Mouse (Mus musculus) forebrain, embryonic 11.5 days (tissue): ENCODE measurements around the gene Ces2c. TPM values are rescaled to one million over a fixed set of nuclear protein-coding genes. Genes with fewer than 3 reads are reported as not detected.

ENCODE experiments used
- ATAC-seq: fragments of 200-750 bp; cut with Nextera tagmentation; replicated peaks from 2 replicates; pipeline ENCODE4 v1.8.0; 2017; ENCODE audit warnings: moderate TSS enrichment; ENCODE audit not compliant: low FRiP score
- DNase-seq: peaks from one replicate; pipeline ENCODE4 v3.0.0-alpha.2; 2017; ENCODE audit warnings: low spot score
- H3K27ac ChIP-seq: fragments of 300-500 bp; sonication (generic); 2 replicates; pipeline ENCODE4 v1.5.1; 2014; ENCODE audit warnings: low read depth, low read length
- H3K27me3 ChIP-seq: fragments of 300-500 bp; sonication (generic); 2 replicates; pipeline ENCODE4 v1.6.1; 2014; ENCODE audit warnings: mild to moderate bottlenecking, low read length, mixed read lengths; ENCODE audit not compliant: control insufficient read depth, insufficient read depth
- H3K36me3 ChIP-seq: fragments of 300-500 bp; sonication (generic); 2 replicates; pipeline ENCODE4 v1.6.1; 2014; ENCODE audit warnings: mild to moderate bottlenecking, low read length, moderate library complexity, mixed read lengths; ENCODE audit not compliant: control insufficient read depth, insufficient read depth
- H3K4me1 ChIP-seq: fragments of 300-500 bp; sonication (generic); replicated peaks from 2 replicates; pipeline ENCODE4 v1.6.1; 2014; ENCODE audit warnings: low read length, mixed read lengths; ENCODE audit not compliant: control insufficient read depth, insufficient read depth
- H3K4me2 ChIP-seq: fragments of 300-500 bp; sonication (generic); 2 replicates; pipeline ENCODE4 v1.6.1; 2014; ENCODE audit warnings: low read depth, mild to moderate bottlenecking, low read length, moderate library complexity, mixed read lengths; ENCODE audit not compliant: severe bottlenecking
- H3K4me3 ChIP-seq: fragments of 300-500 bp; sonication (generic); 2 replicates; pipeline ENCODE4 v1.5.1; 2014; ENCODE audit warnings: low read depth, low read length
- H3K9ac ChIP-seq: fragments of 300-500 bp; sonication (generic); 2 replicates; pipeline ENCODE4 v1.6.1; 2014; ENCODE audit warnings: low read length
- H3K9me3 ChIP-seq: fragments of 300-500 bp; sonication (generic); 2 replicates; pipeline ENCODE4 v1.6.1; 2016; ENCODE audit warnings: low read length, mixed read lengths; ENCODE audit not compliant: control insufficient read depth
- WGBS: fragments of 180-500 bp; shearing (Covaris S2); extraction: QIAGEN DNeasy Blood & Tissue Kit; methylation state at CpG from one replicate; pipeline ENCODE4 v1.1.7; 2014; 5-methylcytosine and 5-hydroxymethylcytosine counted together
- polyA plus RNA-seq: library from polyadenylated mRNA; unstranded; fragments of >200 nt; fragmentation: Nextera tagmentation; extraction: Ambion mirVana; gene quantifications from 2 replicates; pipeline ENCODE4 v1.2.1, GENCODE M21; 2014

Ces2c gene
- polyA plus RNA-seq: not detected in 2 replicates

- H3K4me2 ChIP-seq: no peak within 1 kb of the TSS
- no peak within 1 kb of the TSS for H3K4me3 ChIP-seq
- H3K27ac ChIP-seq: no peak within 1 kb of the TSS
- no peaks in the 10 kb centered on the region for H3K9me3 ChIP-seq
- DNase-seq (no peak), ATAC-seq (no peak)
- no peaks in the 10 kb centered on the region for H3K36me3 ChIP-seq
- WGBS: 88% methylated on average over 3 of the region's 3 CpGs
- H3K4me1 ChIP-seq: no peaks in the 10 kb centered on the region
- H3K9ac ChIP-seq: no peak within 1 kb of the TSS
- H3K27me3 ChIP-seq: no peaks in the 10 kb centered on the region
Observed at GRCm38 (mm10) chr8:104846831-104847230, at the start of gene Ces2c. TSS of gene Ces2c (plus strand) at chr8:104847068.

GRCm38 (mm10) chr8:104799385-104799784, 47.5 kb upstream of the Ces2c start:
- Histone ChIP-seq H3K4me3 (no peak overlapping the region), H3K9me3 (no peaks in the 10 kb centered on the region), H3K9ac (no peak overlapping the region), H3K27me3 (no peaks in the 10 kb centered on the region), H3K27ac (no peak overlapping the region), H3K4me1 (no peaks in the 10 kb centered on the region), H3K4me2 (no peak overlapping the region), H3K36me3 (no peaks in the 10 kb centered on the region)
- ATAC-seq: no peak
- 100% methylated on average over 1 of the region's 1 CpGs for WGBS
- DNase-seq: no peak

GRCm38 (mm10) chr8:104806127-104806526, 40.7 kb upstream of the Ces2c start:
- ATAC-seq: peak; percentile 36; the same call in 1 of the 2 replicates
- Histone ChIP-seq H3K4me2 (no peak overlapping the region), H3K36me3 (no peaks in the 10 kb centered on the region), H3K27me3 (no peaks in the 10 kb centered on the region), H3K9me3 (no peaks in the 10 kb centered on the region), H3K4me1 (peaks cover 2% of the 10 kb centered on the region; the same call in 1 of the 2 replicates), H3K27ac (no peak overlapping the region), H3K9ac (no peak overlapping the region), H3K4me3 (no peak overlapping the region)
- no peak for DNase-seq
- 6% methylated on average over 2 of the region's 2 CpGs for WGBS

GRCm38 (mm10) chr8:104808542-104809413, 38.1 kb upstream of the Ces2c start:
- no peak for DNase-seq
- Histone ChIP-seq H3K27ac (no peak overlapping the region), H3K4me3 (no peak overlapping the region), H3K27me3 (no peaks in the 10 kb centered on the region), H3K9me3 (no peaks in the 10 kb centered on the region), H3K4me1 (peaks cover 2% of the 10 kb centered on the region; the same call in 1 of the 2 replicates), H3K4me2 (no peak overlapping the region), H3K36me3 (no peaks in the 10 kb centered on the region), H3K9ac (no peak overlapping the region)
- no peak for ATAC-seq
- 86% methylated on average over 7 of the region's 7 CpGs for WGBS

GRCm38 (mm10) chr8:104809436-104809835, 37.4 kb upstream of the Ces2c start:
- Histone ChIP-seq H3K9ac (no peak overlapping the region), H3K9me3 (no peaks in the 10 kb centered on the region), H3K4me1 (peaks cover 2% of the 10 kb centered on the region; the same call in 1 of the 2 replicates), H3K4me3 (no peak overlapping the region), H3K27ac (no peak overlapping the region), H3K27me3 (no peaks in the 10 kb centered on the region), H3K4me2 (no peak overlapping the region), H3K36me3 (no peaks in the 10 kb centered on the region)
- DNase-seq (no peak), ATAC-seq (no peak)
- WGBS: 94% methylated on average over 3 of the region's 3 CpGs

GRCm38 (mm10) chr8:104826912-104827311, 20.0 kb upstream of the Ces2c start:
- no peaks in the 10 kb centered on the region for H3K36me3 ChIP-seq
- ATAC-seq (no peak), DNase-seq (no peak)

GRCm38 (mm10) chr8:104828221-104828620, 18.6 kb upstream of the Ces2c start:
- no peak for ATAC-seq
- no peak overlapping the region for H3K9ac ChIP-seq
- 78% methylated on average over 3 of the region's 3 CpGs for WGBS

More at GRCm38 (mm10) chr8:104826912-104827311, 20.0 kb upstream of the Ces2c start:
- Histone ChIP-seq H3K27me3 (no peaks in the 10 kb centered on the region), H3K9me3 (no peaks in the 10 kb centered on the region), H3K27ac (no peak overlapping the region), H3K4me3 (no peak overlapping the region), H3K4me1 (no peaks in the 10 kb centered on the region), H3K9ac (no peak overlapping the region), H3K4me2 (no peak overlapping the region)
- 86% methylated on average over 1 of the region's 1 CpGs for WGBS

GRCm38 (mm10) chr8:104831440-104831839, 15.4 kb upstream of the Ces2c start, which contains the start of gene Ces2b:
TSS of gene Ces2b (plus strand) at chr8:104831572.
- Histone ChIP-seq H3K4me2 (no peak within 1 kb of the TSS), H3K9me3 (no peaks in the 10 kb centered on the region), H3K27me3 (no peaks in the 10 kb centered on the region), H3K4me3 (no peak within 1 kb of the TSS), H3K9ac (no peak within 1 kb of the TSS), H3K4me1 (no peaks in the 10 kb centered on the region), H3K27ac (no peak within 1 kb of the TSS), H3K36me3 (no peaks in the 10 kb centered on the region)
- no peak for DNase-seq
- 78% methylated on average over 5 of the region's 5 CpGs for WGBS
- ATAC-seq: no peak

More at GRCm38 (mm10) chr8:104828221-104828620, 18.6 kb upstream of the Ces2c start:
- Histone ChIP-seq H3K9me3 (no peaks in the 10 kb centered on the region), H3K27me3 (no peaks in the 10 kb centered on the region), H3K4me2 (no peak overlapping the region), H3K36me3 (no peaks in the 10 kb centered on the region), H3K4me3 (no peak overlapping the region), H3K4me1 (no peaks in the 10 kb centered on the region), H3K27ac (no peak overlapping the region)
- no peak for DNase-seq
